Mouse (Mus musculus) embryo, embryonic 11.5 days (tissue): ENCODE data around the gene Izumo4.

Experiments used
- DNase-seq: peaks from one replicate; pipeline ENCODE4 v3.0.0-alpha.2; 2012; ENCODE audit warnings: low read depth, low spot score

Izumo4 gene

DNA sequence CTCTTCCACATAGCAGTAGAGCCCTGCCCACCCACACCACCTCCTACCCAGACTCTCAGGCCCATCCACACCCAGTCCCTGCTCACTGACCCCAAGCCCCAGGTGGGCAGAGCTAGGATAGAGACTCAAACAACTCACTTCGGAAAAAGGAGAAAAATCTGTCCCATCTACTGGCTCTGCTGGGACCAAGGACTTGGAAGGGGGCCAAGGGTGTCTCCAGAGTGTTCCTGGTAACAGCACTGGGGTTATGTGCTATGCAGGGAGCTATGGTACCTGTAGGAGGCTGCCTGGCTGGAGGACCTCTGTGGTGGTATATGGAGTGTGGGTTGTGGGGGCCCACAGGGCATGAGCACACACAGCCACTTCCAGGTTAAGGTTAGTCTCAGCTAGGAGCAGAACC lies 15.3 kb downstream of the Izumo4 start:
- no peak for DNase-seq

DNA sequence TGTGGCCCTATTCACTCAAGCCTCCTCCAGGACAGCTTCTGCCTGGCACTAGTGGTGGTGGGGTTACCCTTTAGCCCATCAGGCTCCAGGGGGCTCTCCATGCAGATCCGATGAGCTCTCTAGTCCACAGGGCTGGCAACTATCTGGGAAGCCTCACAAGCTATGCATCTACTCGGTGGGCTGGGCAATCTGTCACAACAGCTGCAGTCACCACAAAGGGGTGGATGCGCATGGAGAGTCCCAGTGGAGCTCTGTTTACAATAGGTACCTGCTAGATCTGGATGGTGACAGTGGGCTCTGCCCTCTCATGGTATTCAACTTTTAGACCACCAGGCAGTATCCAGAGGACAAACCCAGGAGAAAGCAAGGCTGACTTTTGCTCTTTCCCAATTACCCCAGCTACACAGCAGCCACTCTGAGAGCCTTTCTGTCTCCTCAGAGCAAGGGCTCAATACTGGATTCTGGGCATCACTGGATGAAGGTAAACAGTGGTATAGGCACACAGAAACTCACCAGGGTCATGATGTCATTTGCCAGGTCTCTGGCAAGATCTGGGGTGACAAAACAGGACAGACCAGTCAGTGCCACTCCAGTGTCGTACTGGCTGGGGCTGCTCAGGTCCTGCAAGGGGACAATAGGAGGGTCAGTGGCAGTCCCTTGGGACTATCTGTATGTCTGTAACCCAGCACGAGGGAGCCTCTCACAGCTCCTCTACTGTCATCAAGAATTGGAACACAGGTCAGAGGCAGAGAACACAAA lies 25.6 kb downstream of the Izumo4 start:
- no peak for DNase-seq

DNA sequence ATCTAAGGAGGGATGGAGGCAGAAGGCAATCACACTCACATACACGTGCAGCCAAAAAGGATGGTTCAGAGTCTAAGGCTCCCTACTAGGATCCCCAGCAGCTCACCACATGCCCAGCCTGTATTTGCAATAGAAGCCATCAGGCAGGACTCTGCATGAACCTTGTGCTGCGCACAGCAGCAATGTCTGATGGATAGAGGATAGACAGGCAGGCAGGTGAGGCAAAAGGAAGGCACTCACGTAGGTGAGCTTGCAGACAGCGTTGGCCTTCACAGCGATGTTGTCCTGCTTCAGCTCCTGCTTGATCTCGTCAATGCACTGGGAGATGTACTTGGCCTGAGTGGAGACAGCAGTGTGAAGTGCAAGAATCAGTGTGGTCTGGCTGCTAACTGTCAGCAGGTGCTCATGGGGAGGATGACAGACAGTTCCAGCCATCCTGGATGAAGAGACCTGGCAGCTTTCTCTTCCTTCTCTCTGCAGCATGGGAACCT lies 30.7 kb downstream of the Izumo4 start:
- no peak for DNase-seq

DNA sequence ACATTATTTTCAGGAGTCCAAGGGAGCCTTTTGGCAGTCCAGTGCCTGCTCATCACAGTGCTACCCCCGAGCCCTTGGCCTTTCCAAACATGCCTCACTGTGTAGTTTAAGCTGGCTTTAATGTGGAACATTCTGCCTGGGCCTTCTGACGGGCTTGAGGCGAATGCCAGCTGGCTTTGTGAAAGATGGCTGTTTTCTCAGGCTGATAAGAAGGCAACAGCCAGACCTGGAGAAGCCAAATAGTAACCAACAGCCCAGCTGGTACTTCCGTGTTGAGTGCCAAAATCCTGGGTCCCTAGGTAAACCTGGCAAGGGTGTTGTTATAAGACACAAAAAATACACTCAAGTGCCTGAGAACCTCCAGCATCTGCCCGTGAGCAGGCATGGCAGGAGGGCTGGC lies 34.7 kb downstream of the Izumo4 start:
- DNase-seq = no peak

DNA sequence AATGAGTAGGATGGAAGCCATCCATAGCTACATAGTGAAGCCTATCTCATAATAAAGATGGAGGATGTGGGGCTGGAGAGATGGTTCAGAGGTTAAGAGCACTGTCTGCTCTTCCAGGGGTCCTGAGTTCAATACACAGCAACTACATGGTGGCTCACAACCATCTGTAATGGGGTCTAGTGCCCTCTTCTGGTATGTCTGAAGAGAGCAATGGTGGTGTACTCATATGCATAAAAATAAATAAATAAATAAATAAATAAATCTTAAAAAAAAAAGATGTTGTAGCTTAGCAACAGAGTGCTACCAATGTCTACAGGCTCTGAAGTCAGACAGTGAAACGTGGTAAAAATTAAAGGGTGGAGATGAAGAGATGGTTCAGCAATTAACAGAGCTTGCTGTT lies 36.7 kb downstream of the Izumo4 start:
- DNase-seq = no peak

DNA sequence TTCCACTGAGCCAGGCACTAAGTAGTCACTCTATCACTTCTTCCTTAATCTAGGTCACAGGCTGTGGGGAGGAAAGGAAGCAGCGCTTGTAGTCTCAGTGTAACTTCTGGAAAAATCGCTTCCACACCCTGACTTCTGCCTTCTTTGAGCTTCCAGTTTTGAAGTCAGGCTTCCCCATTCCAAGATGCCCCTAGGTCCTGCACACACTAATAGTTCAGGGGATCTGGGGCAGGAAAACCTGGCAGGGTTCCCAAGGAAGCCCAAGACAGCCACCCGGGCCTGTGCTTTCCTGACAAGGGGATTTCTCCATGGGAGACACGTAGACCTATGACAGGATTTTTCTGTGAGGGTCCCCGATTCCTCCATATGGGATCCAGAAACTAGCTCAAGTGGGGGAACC lies 39.2 kb downstream of the Izumo4 start:
- no peak for DNase-seq

DNA sequence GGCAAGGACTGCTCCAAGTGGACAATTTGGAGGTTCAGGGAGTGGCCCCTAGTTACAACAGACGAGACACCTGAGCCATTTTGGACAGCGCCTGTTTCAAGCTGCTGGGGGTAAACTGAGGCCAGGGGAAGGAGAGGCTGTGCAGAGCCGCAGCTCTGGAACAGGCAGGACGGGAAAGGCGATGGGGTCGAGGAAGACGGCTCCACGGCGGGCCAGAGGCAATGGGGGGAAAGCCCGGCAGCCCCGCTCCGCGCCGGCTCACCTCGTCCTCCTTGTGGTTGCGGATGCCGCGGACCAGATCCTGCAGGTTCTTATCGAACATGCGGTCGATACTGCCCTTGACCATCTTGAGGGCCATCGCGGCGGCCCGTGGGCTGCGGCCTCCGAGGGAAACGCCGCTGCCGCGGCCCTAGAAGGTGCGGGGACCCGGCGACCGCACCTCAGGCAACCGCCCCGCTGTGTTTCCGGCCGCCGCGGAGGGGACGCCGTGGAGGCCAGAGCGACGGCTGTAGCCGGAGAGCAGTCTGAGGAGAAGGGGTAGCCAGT lies 39.7 kb downstream of the Izumo4 start:
- DNase-seq = no peak

DNA sequence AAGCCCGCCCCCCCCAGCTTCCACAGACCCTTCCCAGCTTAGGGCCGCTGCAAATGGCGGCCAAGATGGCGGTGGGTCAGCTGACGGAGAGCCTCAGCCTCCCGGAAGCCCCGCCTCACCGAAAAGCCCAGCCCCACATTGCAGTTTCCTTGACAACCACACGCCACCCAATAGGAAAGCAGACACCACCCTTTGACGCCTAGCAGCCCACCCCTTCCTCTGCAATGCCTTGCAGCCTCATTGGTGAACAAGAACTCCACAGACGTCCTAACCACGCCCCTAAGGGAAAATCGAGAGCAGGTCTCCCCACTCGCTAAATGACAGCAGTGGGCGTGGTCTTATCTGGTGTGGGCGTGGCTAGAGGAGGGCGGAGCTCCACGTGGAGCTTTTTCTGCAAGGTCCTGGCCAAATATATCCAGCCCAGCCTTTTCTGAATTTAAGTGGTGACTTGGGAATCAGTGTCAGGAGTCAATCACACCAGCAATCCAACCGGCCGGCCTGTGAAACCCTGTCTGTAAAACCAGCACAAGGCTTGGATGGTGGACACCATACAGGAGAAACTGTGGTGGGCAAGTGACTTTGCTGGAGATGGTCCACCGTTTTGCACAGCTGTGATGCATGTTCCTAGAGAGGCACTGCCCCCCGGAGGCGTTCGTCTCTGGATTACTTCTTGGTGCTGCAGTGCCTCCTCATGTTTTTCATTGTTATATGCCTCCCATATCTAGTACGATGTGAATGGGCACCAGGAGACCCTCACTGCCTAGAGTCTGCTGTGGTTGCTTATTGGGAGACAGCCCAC lies 40.4 kb downstream of the Izumo4 start, which contains the start of gene Ap3d1:
TSS of gene Ap3d1 (minus strand) at position 85 of the 799 bp plus-strand sequence.
- peak; percentile 99 for DNase-seq

DNA sequence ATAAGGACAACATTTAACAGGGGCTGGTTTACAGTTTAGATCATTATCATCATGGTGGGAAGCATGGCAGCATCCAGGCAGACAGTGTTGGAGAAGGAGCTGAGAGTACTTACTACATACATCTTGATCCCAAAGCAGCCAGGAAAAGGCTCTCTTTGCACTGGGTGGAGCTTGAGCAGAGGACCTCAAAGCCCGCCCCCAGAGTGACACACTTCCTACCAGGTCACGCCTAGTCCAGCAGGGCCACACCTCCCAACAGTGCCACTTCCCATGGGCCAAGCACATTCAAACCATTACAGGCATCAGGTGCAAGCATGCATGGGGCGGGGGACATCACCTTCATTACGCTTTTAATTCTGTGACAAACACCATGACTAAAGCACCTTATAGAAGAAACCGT lies 42.3 kb downstream of the Izumo4 start:
- no peak for DNase-seq

DNA sequence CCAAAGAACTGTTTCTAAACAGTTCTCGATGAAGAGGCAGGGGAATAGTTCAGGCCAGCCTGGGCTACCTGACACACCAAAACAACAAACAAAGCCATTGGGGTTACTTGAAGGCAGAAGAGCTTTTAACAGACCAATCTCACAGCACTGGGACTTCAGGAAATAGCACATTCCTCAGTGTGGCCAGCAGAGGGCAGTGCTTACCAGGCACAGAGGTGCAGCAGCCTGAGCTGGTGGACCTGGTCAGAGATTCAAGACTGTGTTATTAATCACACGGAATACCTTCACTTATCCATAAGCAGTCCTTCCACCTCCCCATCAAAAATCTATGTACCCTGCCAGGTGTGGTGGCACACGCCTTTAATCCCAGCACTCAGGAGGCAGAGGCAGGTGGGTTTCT lies 45.4 kb downstream of the Izumo4 start:
- DNase-seq = no peak

DNA sequence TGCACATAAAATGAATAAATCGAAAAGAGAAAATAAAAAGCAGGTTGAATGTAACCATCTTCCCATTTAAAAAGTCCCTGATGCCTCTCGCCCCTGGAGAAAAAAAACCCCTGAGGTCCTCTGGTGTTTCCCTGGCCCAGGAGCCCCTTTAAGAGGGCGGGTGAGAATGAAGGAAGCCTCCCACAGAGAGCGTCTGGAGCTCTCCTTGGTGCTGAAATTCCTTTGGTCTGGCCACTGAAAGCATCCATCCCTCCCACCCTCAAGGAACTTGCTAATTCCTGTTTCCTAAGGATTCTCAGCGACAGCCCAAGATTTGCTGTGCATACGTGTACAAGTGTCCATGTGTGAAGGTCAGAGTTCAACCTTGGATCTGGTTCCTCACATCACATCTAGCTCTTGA lies 46.6 kb downstream of the Izumo4 start:
- peak; percentile 63 for DNase-seq

DNA sequence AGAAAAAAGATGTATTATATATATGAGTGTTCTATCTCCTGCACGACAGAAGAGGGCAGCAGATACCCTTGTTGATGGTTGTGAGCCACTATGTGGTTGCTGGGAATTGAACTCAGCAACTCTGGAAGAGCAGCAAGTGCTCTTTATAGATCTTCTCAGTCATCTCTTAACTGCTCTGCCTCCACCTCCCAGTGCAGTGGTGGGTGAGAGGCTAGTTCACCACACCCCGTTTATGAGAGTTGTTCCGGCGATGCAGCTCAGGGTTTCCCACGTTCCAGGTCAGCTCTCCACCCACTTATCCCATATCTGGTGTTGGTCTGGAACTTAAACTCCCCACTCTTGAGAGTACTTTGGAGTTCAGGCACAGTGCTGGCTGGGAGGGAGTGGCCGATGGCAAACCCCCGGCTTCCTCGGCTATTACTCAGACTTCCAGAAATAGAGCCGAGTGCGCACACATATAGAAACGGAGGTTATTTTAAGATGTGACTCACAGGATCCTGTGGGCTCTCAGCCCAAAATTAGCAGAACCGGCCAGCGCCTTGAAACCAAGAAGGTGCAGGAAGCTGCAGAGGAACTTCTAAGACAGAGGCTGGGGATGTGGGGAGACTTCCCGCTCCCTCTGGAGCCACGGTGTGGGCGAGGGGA lies 49.3 kb downstream of the Izumo4 start:
- no peak for DNase-seq

DNA sequence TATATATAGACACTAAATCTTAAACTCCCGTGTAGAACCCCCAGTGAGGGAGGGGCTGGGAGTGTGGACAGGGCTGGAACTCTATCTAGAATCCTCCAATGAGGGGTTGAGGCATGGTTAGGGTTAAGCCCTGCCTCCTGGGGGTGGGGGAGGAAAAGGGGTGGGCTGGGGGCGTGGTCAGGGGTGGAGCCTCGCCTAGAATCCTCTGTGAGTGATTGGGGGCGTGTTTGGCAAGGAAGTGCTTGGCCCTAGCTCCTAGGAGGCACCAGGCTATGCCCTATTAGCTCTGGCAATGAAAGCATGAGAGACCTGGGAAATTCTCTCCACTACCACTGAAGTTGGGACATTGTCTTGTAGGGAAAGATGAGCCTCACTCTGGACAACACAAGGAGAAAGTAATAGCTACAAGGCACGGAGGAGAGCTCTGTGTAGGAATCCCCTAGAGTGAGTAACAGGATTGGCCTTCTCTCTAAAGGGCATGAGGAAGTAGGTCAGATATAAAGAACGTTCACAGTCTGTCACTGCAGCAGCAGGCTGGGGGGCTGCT lies 50.2 kb downstream of the Izumo4 start:
- peak; percentile 58 for DNase-seq

DNA sequence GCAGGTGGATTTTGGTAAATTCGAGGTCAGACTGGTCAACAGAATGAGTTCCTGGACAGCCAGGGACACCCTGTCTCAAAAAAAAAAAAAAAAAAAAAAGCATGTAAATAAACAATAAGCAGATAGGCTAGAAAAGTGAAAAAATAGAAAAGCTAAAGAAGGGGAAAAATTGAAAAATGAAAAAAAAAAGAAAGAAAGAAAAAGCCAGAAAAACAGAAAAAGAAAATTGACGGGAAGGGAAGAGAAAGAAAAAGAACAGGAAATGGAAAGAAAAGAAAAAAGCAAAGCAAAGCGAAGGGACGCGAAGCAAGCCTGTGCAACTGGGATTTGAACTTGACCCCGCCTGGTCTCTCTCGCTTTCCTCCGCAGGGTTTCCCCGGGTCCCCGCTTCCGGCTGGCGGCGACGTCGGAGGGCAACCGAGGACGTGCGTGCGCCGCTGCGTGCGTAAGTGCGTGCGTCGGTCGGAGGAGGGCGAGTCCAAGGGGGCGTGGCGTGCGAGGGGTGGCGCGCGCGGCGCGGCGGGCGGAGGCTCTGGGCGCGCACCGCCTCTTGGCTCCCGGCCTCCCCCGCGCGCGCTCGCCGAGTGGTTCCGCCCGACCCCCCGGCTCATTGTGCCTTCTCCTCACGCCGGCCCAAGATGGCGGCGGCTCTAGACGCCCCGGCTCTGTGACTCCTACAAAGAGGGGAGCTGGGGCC lies 52.8 kb downstream of the Izumo4 start, which contains the start of gene Dot1l:
TSS of gene Dot1l (plus strand) at position 613 of the 697 bp plus-strand sequence.
- DNase-seq = peak; percentile 96
